Mouse (Mus musculus) intestine, postnatal 0 days (tissue): ENCODE measurements around the gene Ociad2. TPM values are rescaled to one million over a fixed set of nuclear protein-coding genes. Genes with fewer than 3 reads are reported as not detected.

ENCODE experiments used
- ATAC-seq: fragments of 200-750 bp; cut with Nextera tagmentation; 2 replicates; pipeline ENCODE4 v1.8.0; 2017; ENCODE audit warnings: mild to moderate bottlenecking, moderate TSS enrichment, moderate library complexity
- H3K27ac ChIP-seq: fragments of 300-500 bp; sonication (generic); 2 replicates; pipeline ENCODE4 v1.5.1; 2014; ENCODE audit warnings: mild to moderate bottlenecking, low read depth, low read length, moderate library complexity
- H3K27me3 ChIP-seq: fragments of 300-500 bp; sonication (generic); replicated peaks from 2 replicates; pipeline ENCODE4 v1.6.1; 2014; ENCODE audit warnings: low read length, mixed read lengths; ENCODE audit not compliant: control insufficient read depth, insufficient read depth
- H3K36me3 ChIP-seq: fragments of 300-500 bp; sonication (generic); 2 replicates; pipeline ENCODE4 v1.6.1; 2014; ENCODE audit warnings: mild to moderate bottlenecking, moderate library complexity; ENCODE audit not compliant: control insufficient read depth, insufficient read depth
- H3K4me1 ChIP-seq: fragments of 300-500 bp; sonication (generic); replicated peaks from 2 replicates; pipeline ENCODE4 v1.6.1; 2014; ENCODE audit warnings: antibody characterized with exemption, low read length, mixed read lengths; ENCODE audit not compliant: control insufficient read depth, insufficient read depth
- H3K4me2 ChIP-seq: fragments of 300-500 bp; sonication (generic); replicated peaks from 2 replicates; pipeline ENCODE4 v1.6.1; 2014; ENCODE audit warnings: low read depth, mild to moderate bottlenecking, moderate library complexity
- H3K4me3 ChIP-seq: fragments of 300-500 bp; sonication (generic); 2 replicates; pipeline ENCODE4 v1.5.1; 2014; ENCODE audit warnings: low read depth, low read length
- H3K9ac ChIP-seq: fragments of 300-500 bp; sonication (generic); 2 replicates; pipeline ENCODE4 v1.6.1; 2014; ENCODE audit warnings: mild to moderate bottlenecking, low read depth, low read length
- H3K9me3 ChIP-seq: fragments of 300-500 bp; sonication (generic); 2 replicates; pipeline ENCODE4 v1.6.1; 2016; ENCODE audit warnings: mixed run types; ENCODE audit not compliant: control insufficient read depth
- CTCF ChIP-seq: sonication (generic); IDR thresholded peaks from 2 replicates; pipeline ENCODE4 v1.5.1; 2016; ENCODE audit warnings: low read depth, mild to moderate bottlenecking, control low read depth, antibody characterized with exemption, moderate library complexity
- WGBS: fragments of 180-500 bp; shearing (Covaris S2); extraction: QIAGEN DNeasy Blood & Tissue Kit; methylation state at CpG from one replicate; pipeline ENCODE4 v1.1.7; 2014; 5-methylcytosine and 5-hydroxymethylcytosine counted together
- polyA plus RNA-seq: library from polyadenylated mRNA; unstranded; fragments of >200 nt; fragmentation: Nextera tagmentation; extraction: Ambion mirVana; gene quantifications from 2 replicates; pipeline ENCODE4 v1.2.1, GENCODE M21; 2015

Ociad2 gene
- 225 and 241 TPM in 2 replicates for polyA plus RNA-seq

- Histone ChIP-seq H3K4me3 (no peak within 1 kb of the TSS), H3K4me2 (no peak within 1 kb of the TSS), H3K27ac (no peak within 1 kb of the TSS), H3K9me3 (no peaks in the 10 kb centered on the region), H3K36me3 (no peaks in the 10 kb centered on the region), H3K9ac (no peak within 1 kb of the TSS), H3K4me1 (peaks cover 10% of the 10 kb centered on the region; the same call in 1 of the 2 replicates), H3K27me3 (no peaks in the 10 kb centered on the region)
- WGBS, result 76% methylated on average over 8 of the region's 8 CpGs
- ATAC-seq, result no peak
- TF ChIP-seq CTCF, result no peak
Measured at GRCm38 (mm10) chr5:73340723-73341235, at the start of gene Ociad2. Gene Ociad2, minus strand, starts transcription at chr5:73341028.

DNA sequence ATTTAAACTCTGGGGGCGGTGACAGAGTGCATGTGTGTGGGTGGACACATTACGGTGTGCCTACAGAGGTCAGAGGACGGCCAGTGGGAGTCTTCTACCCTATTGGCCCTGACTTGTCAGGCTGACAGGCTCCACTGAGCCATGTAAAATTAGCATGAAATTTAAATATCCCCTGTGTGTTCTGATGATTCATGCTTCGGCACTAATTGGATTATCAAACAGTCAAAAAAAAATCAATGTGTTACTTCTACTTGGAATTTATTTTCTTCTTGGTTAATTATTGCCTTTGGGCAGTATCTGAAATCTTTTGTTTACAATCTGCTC, 42.8 kb upstream of the Ociad2 start:
- Histone ChIP-seq H3K27me3 (no peaks in the 10 kb centered on the region), H3K9ac (no peak overlapping the region), H3K36me3 (no peaks in the 10 kb centered on the region), H3K4me2 (no peak overlapping the region), H3K9me3 (no peaks in the 10 kb centered on the region), H3K4me3 (no peak overlapping the region), H3K4me1 (no peaks in the 10 kb centered on the region), H3K27ac (no peak overlapping the region)
- no peak for TF ChIP-seq CTCF
- 63% methylated on average over 4 of the region's 4 CpGs for WGBS
- no peak for ATAC-seq

GRCm38 (mm10) chr5:73382737-73383646, 42.2 kb upstream of the Ociad2 start:
- 23% methylated on average over 3 of the region's 3 CpGs for WGBS
- TF ChIP-seq CTCF, result peak; percentile 68
- no peaks in the 10 kb centered on the region for H3K9me3 ChIP-seq
- H3K4me2 ChIP-seq, result no peak overlapping the region
- no peak overlapping the region for H3K27ac ChIP-seq
- ATAC-seq, result no peak
- no peaks in the 10 kb centered on the region for H3K4me1 ChIP-seq
- H3K27me3 ChIP-seq, result no peaks in the 10 kb centered on the region
- H3K9ac ChIP-seq, result no peak overlapping the region
- H3K4me3 ChIP-seq, result no peak overlapping the region
- H3K36me3 ChIP-seq, result no peaks in the 10 kb centered on the region

GRCm38 (mm10) chr5:73381976-73382540, 41.2 kb upstream of the Ociad2 start:
- no peak overlapping the region for H3K4me2 ChIP-seq
- TF ChIP-seq CTCF, result no peak
- H3K9ac ChIP-seq, result no peak overlapping the region
- H3K4me3 ChIP-seq, result no peak overlapping the region
- H3K27me3 ChIP-seq, result no peaks in the 10 kb centered on the region
- ATAC-seq, result no peak
- no peaks in the 10 kb centered on the region for H3K9me3 ChIP-seq
- H3K36me3 ChIP-seq, result no peaks in the 10 kb centered on the region
- no peak overlapping the region for H3K27ac ChIP-seq
- 85% methylated on average over 9 of the region's 9 CpGs for WGBS
- no peaks in the 10 kb centered on the region for H3K4me1 ChIP-seq

DNA sequence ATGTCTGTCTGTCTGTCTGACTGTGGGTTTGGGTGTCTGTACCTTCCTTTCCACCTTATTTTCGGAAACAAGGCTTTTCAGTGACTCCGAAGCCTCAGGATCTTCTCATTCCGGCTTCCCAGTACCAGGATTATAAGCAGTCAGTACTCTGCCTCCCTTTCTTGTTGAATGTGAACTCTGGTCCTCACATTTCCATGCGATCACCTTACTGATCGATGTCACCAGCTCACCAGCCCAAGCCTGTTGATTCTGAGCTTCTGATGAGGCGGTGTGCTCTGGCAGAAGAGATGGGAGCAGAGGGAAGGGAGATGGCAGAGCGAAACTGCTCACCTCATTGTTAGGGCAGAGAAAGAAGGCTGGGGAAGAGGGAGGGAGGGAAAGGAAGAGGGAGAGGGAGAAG, 40.7 kb upstream of the Ociad2 start:
- no peak overlapping the region for H3K4me3 ChIP-seq
- H3K27ac ChIP-seq, result no peak overlapping the region
- WGBS, result 90% methylated on average over 7 of the region's 7 CpGs
- H3K27me3 ChIP-seq, result no peaks in the 10 kb centered on the region
- no peak for TF ChIP-seq CTCF
- H3K9ac ChIP-seq, result no peak overlapping the region
- no peak for ATAC-seq
- no peaks in the 10 kb centered on the region for H3K36me3 ChIP-seq
- H3K9me3 ChIP-seq, result no peaks in the 10 kb centered on the region
- H3K4me1 ChIP-seq, result no peaks in the 10 kb centered on the region
- H3K4me2 ChIP-seq, result no peak overlapping the region

DNA sequence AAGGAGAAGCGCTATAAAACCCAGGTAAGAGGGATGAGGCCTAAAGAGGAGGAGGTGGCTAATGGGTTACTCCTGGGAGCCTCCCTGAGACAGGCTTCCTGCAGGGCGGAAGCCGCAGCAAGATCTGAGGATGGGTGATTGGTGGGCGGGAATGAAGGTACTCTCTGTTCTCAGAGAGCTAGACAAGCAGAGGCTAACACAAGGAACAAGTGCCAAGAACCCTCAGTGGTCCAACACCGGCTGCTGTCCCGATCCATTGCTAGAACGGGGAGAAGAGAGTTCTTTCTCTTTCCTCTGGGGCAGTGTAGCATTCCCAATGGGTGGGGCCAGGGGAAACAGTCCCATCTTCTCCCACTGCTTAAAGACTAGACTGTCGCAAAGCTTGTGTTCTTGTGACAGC, 40.0 kb upstream of the Ociad2 start:
- no peak for TF ChIP-seq CTCF
- H3K4me2 ChIP-seq, result no peak overlapping the region
- WGBS, result 57% methylated on average over 8 of the region's 8 CpGs
- H3K27ac ChIP-seq, result no peak overlapping the region
- H3K9me3 ChIP-seq, result no peaks in the 10 kb centered on the region
- H3K4me1 ChIP-seq, result no peaks in the 10 kb centered on the region
- H3K36me3 ChIP-seq, result no peaks in the 10 kb centered on the region
- no peaks in the 10 kb centered on the region for H3K27me3 ChIP-seq
- H3K9ac ChIP-seq, result no peak overlapping the region
- ATAC-seq, result no peak
- H3K4me3 ChIP-seq, result no peak overlapping the region
